Mouse (Mus musculus): ENCODE measurements at regions not wholly inside any gene's neighbourhood (a gene's known extent, or its start where the extent isn't known, plus 50 kb on each side); places are given as distances from the start of the nearest gene placed in this dataset.
"Not testable (repeated sequence)": the region's sequence is repeated elsewhere in the genome, so short reads cannot be mapped to it uniquely, and the experiment has no call there.

- DNase-seq, result peak; percentile 77 to 88
Measured at GRCm38 (mm10) chr17:17293932-17294534, 80.1 kb upstream of the Riok2 start.

GRCm38 (mm10) chr17:17295037-17295436, 79.1 kb upstream of the Riok2 start:
- DNase-seq, result not testable (repeated sequence)

- not testable (repeated sequence) for DNase-seq
Measured at GRCm38 (mm10) chr17:17303496-17303895, 70.6 kb upstream of the Riok2 start.

Measured in kidney, postnatal 4 days (tissue).